Mouse (Mus musculus) thymus, adult 2 months (tissue): Measurements from ENCODE around the gene Msrb3. TPM values are rescaled to one million over a fixed set of nuclear protein-coding genes. Genes with fewer than 3 reads are reported as not detected.

Experiments used
- DNase-seq: peaks from one replicate; pipeline ENCODE4 v3.0.0; 2021
- H3K27ac ChIP-seq: fragments of 200-500 bp; 2 replicates; pipeline ENCODE4 v1.5.1; 2012; ENCODE audit warnings: low read length, control low read depth; ENCODE audit not compliant: control insufficient read depth, insufficient read depth
- H3K27me3 ChIP-seq: fragments of 200-500 bp; 2 replicates; pipeline ENCODE4 v1.6.1; 2012; ENCODE audit warnings: mild to moderate bottlenecking, low read length, moderate library complexity, mixed read lengths; ENCODE audit not compliant: control insufficient read depth, insufficient read depth
- H3K36me3 ChIP-seq: fragments of 200-500 bp; 2 replicates; pipeline ENCODE4 v1.6.1; 2012; ENCODE audit warnings: mild to moderate bottlenecking, low read length, moderate library complexity; ENCODE audit not compliant: control insufficient read depth, insufficient read depth
- H3K4me1 ChIP-seq: fragments of 200-500 bp; replicated peaks from 2 replicates; pipeline ENCODE4 v1.6.1; 2012; ENCODE audit warnings: low read length; ENCODE audit not compliant: control insufficient read depth, insufficient read depth
- H3K4me3 ChIP-seq: fragments of 200-500 bp; 2 replicates; pipeline ENCODE4 v1.5.1; 2012; ENCODE audit warnings: mild to moderate bottlenecking, low read length, control low read depth, moderate library complexity; ENCODE audit not compliant: control insufficient read depth, insufficient read depth
- CTCF ChIP-seq: fragments of 200-500 bp; IDR thresholded peaks from 2 replicates; pipeline ENCODE4 v1.5.1; 2012; ENCODE audit warnings: mild to moderate bottlenecking, control low read depth, low read length, moderate library complexity, borderline replicate concordance; ENCODE audit not compliant: control insufficient read depth, poor library complexity, insufficient read depth; ENCODE audit errors: extremely low read depth
- POLR2A ChIP-seq: fragments of 200-500 bp; IDR thresholded peaks from 2 replicates; pipeline ENCODE4 v1.6.1; 2012; ENCODE audit warnings: mild to moderate bottlenecking, low read length, control low read depth, moderate library complexity; ENCODE audit not compliant: control insufficient read depth, poor library complexity, insufficient read depth; ENCODE audit errors: extremely low read depth
- WGBS: fragments of 180-500 bp; shearing (Covaris S2); methylation state at CpG from one replicate; pipeline ENCODE4 v1.1.7; 2018; 5-methylcytosine and 5-hydroxymethylcytosine counted together
- polyA plus RNA-seq: library from polyadenylated mRNA; depleted of rRNA; stranded (reverse); fragments of >200 nt; gene quantifications from 2 replicates; pipeline ENCODE4 v1.2.3, GENCODE M21; 2012

The Msrb3 gene
- polyA plus RNA-seq, 1 experiment = 5.4 TPM

DNA sequence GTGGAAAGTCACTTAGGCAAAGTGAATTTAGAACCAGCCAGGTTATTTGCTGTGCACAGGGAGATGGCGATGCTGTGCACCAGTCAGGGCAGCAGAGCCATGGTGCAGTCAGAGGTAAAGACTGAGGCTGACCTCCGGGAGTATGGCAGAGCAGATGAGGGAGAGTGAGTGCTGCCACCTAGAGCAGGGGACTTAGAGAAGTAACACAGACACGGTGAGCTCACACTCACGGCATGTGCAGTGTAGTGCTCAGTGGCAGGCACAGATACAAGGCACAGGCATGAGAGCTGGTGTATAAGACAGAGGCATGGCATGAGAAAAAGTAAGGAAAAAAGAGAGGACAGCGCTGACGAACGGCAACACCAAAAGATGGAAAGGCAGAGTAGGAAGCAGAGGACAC, 30.6 kb upstream of the Msrb3 start:
- WGBS = 89% methylated on average over 7 of the region's 7 CpGs
- H3K27ac ChIP-seq = no peak overlapping the region
- no peak for DNase-seq

DNA sequence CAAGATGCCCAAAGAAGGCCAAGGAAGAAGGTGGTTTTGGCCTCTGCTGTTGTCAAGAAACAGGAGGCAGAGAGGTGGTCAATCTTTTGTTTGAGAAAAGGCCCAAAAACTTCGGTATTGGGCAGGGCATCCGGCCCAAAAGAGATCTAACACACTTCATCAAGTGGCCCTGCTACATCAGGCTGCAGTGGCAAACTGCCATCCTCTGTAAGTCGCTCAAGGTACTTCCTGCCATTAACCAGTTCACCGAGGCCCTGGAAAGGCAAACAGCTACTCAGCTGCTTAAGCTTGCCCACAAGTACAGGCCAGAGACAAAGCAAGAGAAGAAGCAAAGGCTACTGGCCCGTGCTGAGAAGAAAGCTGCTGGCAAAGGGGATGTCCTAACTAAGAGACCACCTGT, 29.3 kb upstream of the Msrb3 start:
- DNase-seq = no peak

More for the DNA sequence above, 30.6 kb upstream of the Msrb3 start:
- Histone ChIP-seq H3K4me1 (no peaks in the 10 kb centered on the region), H3K4me3 (no peak overlapping the region), H3K36me3 (peaks cover 34% of the 10 kb centered on the region), H3K27me3 (no peaks in the 10 kb centered on the region)
- TF ChIP-seq CTCF (no peak), POLR2A (no peak)

GRCm38 (mm10) chr10:120926156-120926555, 27.3 kb upstream of the Msrb3 start:
- H3K27ac ChIP-seq = no peak overlapping the region
- H3K36me3 ChIP-seq = peaks cover 30% of the 10 kb centered on the region
- WGBS = 97% methylated on average over 8 of the region's 8 CpGs
- TF ChIP-seq POLR2A (no peak), CTCF (no peak)
- H3K4me3 ChIP-seq = no peak overlapping the region
- no peak for DNase-seq
- H3K4me1 ChIP-seq = no peaks in the 10 kb centered on the region
- H3K27me3 ChIP-seq = no peaks in the 10 kb centered on the region

More for the DNA sequence above, 29.3 kb upstream of the Msrb3 start:
- no peak overlapping the region for H3K4me3 ChIP-seq
- no peak overlapping the region for H3K27ac ChIP-seq
- 15% methylated on average over 5 of the region's 5 CpGs for WGBS
- H3K27me3 ChIP-seq = no peaks in the 10 kb centered on the region
- H3K36me3 ChIP-seq = peaks cover 34% of the 10 kb centered on the region
- no peaks in the 10 kb centered on the region for H3K4me1 ChIP-seq
- TF ChIP-seq POLR2A = no peak
- no peak for TF ChIP-seq CTCF

GRCm38 (mm10) chr10:120921501-120921900, 22.6 kb upstream of the Msrb3 start:
- TF ChIP-seq POLR2A (no peak), CTCF (no peak)
- no peak overlapping the region for H3K4me3 ChIP-seq
- H3K4me1 ChIP-seq = no peaks in the 10 kb centered on the region
- peaks cover 9% of the 10 kb centered on the region; the same call in 1 of the 2 replicates for H3K36me3 ChIP-seq
- DNase-seq = no peak
- WGBS = 97% methylated on average over 2 of the region's 2 CpGs
- H3K27me3 ChIP-seq = no peaks in the 10 kb centered on the region
- no peak overlapping the region for H3K27ac ChIP-seq

- peaks cover 7% of the 10 kb centered on the region; the same call in 1 of the 2 replicates for H3K36me3 ChIP-seq
- TF ChIP-seq POLR2A (no peak), CTCF (no peak)
- no peak for DNase-seq
- no peak overlapping the region for H3K4me3 ChIP-seq
- no peaks in the 10 kb centered on the region for H3K4me1 ChIP-seq
- H3K27ac ChIP-seq = no peak overlapping the region
- WGBS = 97% methylated on average over 11 of the region's 11 CpGs
- H3K27me3 ChIP-seq = no peaks in the 10 kb centered on the region
Observed at GRCm38 (mm10) chr10:120920604-120921003, 21.7 kb upstream of the Msrb3 start.

DNA sequence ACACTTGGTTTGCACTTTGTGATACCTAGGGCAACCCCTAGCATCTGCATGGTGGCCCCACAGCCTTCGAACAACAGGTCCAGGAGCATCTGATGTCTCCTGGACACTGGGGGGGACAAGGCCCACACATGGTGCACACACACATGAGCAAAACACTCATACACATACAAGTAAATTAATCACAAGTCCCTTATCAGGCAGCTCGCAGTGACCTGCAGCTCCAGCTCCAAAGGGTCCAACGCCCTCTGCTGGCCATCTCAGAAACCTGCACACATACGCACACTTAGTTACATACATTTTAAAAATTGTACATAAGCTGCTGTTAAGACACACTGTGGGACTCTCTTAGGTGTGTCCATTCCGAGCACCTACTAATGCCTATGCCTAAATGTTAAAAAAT, 17.3 kb upstream of the Msrb3 start:
- TF ChIP-seq CTCF (no peak), POLR2A (no peak)
- no peak for DNase-seq
- H3K4me3 ChIP-seq = no peak overlapping the region
- 97% methylated on average over 5 of the region's 5 CpGs for WGBS
- H3K27ac ChIP-seq = no peak overlapping the region
- H3K27me3 ChIP-seq = no peaks in the 10 kb centered on the region
- H3K36me3 ChIP-seq = no peaks in the 10 kb centered on the region
- H3K4me1 ChIP-seq = no peaks in the 10 kb centered on the region

DNA sequence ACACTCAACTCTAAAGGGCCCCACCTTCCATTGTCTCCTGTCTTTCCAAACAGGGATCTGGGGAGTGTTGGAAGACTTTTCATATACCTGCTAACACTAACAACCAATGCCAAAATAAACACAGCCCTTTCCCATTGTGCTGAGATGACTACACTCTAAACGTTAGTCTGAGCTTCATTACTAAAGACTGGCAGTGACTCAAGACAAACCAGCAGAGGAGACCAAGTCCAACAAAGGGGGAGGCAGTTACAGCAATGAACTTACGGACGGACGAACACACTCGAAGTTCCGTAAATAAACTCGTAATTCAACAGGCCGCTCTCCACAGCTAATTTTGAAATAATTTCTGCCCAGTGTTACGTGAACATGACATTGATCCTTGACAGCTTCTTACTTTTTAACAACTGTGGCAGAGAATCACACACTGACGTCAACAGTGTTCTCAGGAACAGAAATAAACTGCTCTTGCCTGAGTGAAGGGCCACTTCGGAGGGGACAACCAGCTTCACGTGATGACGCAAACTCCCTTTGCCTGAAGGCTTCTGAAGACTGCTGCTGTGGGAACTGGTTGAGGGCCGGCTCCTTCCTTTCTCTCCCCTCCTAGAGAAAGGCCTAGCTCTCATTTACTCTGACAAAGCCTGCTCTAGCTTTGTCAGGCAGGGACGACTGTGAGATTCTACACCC, 16.2 kb upstream of the Msrb3 start:
- TF ChIP-seq POLR2A (no peak), CTCF (no peak)
- H3K4me1 ChIP-seq = no peaks in the 10 kb centered on the region
- 95% methylated on average over 15 of the region's 15 CpGs for WGBS
- DNase-seq = no peak
- H3K27me3 ChIP-seq = no peaks in the 10 kb centered on the region
- H3K4me3 ChIP-seq = no peak overlapping the region
- no peaks in the 10 kb centered on the region for H3K36me3 ChIP-seq
- H3K27ac ChIP-seq = no peak overlapping the region
